Mouse (Mus musculus): ENCODE results near the gene Gm42688. TPM values are rescaled to one million over a fixed set of nuclear protein-coding genes. Genes with fewer than 3 reads are reported as not detected.

The Gm42688 gene
- total RNA-seq, 1 experiment from 2014 or later, result 12.1 TPM

DNA sequence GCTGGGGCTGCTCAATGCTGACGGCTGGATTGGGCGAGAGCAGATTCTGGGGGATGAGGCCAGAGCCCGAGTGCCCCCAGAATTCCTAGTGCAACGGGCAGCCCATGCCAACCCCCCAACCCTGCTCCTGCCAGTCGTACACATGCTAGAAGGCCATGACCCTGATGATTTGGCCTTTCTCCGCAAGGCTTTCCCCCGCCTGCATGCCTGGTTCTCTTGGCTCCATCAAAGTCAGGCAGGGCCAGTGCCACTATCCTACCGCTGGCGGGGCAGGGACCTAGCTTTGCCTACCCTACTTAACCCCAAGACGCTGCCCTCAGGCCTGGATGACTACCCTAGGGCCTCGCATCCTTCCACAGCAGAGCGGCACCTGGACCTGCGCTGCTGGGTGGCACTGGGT, 16.2 kb downstream of the Gm42688 start:
- no peak for DNase-seq

DNA sequence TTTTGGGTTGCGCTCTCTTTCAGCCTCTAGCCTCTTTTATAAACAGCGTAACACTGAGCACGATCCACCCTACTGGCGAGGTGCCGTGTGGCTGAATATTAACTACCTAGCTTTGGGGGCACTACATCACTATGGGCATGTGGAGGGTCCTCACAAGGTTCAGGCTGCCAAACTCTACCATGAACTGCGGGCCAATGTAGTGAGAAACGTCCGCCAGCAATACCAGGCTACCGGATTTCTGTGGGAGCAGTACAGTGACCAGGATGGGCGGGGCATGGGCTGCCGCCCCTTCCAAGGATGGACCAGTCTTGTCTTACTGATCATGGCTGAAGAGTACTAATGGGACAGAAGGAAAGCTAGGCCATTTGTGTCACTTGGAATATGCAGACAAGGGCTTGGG, 17.0 kb downstream of the Gm42688 start:
- no peak for DNase-seq

DNA sequence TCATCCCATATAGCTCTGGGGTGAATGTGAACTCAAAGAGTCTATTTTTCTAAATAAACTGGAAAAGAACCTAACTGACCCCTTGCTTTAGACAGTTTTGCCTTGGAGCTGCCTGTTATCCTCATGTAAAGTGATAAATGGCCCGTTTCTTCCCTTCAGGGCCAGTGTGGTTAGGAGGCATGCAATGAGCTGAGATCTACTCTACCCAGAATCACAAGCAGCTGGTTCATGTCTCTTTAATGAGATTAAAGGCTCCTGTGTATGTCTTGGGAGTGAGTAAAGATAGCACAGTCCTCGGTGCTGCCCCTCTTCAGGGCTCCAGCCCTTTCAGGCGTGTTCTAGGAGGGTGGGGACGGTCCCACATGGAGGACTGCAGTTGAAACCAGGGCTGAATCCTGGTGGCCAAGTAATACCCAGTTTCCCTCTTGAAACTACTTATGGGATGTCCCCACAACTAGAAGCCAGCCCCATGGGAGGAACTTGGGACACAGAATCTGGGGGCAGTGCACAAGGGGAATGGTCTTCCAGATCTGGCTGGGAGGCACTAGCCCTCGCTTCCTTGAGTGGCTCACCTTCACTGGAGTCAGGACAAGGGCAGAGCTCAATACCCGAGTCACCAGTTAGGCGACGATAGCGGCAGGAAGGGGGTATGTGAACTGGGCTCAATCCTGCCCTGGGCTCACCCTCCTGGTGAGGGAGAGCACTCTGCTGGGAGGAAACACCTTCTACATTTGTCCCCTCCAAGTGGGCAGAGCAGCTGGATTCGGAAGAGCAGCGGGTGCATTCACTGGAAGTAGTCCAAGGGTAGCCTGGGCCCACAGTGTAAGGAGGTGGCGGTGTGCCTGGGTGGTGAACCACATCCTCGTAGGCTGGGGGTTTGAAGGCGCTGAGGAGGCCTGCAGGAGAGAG, 17.7 kb downstream of the Gm42688 start:
- no peak for DNase-seq

DNA sequence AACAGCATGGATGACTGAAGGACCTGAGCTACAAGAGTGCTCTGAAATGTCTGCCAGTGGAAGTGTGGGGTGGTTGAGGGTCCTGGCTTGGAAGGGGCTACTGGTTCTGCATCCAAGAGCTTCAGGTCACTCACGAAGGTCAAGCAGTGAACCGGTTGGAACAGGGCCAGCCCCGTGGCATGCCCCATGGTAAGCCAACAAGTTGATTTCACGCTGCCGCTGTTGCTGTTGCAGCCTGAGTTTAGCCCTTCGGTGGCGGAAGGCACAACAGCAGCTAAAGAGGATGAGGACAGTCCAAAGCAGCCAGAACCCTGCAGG, 18.3 kb downstream of the Gm42688 start:
- DNase-seq, result no peak

DNA sequence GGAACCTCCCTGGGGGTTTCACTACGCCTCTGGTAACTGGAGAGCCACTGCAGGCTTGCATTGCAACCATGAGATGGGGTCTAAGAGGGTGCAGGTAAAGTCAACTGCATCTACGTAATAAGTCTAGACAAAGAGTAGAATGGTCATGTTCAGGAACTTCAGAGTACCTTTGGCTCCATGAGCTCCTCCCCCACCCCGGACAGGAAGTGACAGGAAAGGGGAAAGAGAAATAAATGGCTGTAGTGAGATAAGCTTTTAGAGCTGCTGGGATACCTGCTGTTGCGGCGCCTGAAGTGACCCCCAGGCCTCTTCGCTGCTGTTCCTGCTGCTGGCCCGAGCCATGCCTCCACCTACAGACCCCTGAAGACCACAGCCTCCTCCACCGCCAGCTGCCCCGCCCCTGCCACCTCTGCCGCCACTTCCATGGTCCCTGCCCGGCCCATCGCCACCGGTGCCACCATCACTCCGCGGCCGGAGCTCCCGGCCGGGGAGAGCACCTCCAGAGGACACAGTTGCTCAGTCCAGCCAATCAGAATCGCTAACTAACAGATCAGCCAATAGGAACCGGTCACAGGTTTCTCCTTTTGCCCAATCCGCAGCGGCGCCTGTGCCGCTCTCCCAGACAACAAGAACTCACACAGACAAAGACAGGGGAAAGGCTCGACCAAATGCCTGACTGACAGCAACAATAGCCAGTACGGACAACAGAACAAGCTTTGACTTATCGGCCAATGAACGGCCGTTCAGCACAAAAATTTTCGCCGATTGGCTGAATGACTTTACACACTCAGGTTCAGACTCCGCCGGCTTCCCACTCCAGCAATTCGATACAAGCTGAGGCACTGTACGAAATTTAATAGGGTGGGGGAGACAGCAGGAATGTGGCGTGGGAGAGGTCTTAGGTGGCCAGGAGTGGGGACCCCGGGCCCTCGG, 19.8 kb downstream of the Gm42688 start, which contains the start of gene Wbp1:
Wbp1 (minus strand) TSS at position 630 of the 933 bp plus-strand sequence.
- DNase-seq, result peak; percentile 88

DNA sequence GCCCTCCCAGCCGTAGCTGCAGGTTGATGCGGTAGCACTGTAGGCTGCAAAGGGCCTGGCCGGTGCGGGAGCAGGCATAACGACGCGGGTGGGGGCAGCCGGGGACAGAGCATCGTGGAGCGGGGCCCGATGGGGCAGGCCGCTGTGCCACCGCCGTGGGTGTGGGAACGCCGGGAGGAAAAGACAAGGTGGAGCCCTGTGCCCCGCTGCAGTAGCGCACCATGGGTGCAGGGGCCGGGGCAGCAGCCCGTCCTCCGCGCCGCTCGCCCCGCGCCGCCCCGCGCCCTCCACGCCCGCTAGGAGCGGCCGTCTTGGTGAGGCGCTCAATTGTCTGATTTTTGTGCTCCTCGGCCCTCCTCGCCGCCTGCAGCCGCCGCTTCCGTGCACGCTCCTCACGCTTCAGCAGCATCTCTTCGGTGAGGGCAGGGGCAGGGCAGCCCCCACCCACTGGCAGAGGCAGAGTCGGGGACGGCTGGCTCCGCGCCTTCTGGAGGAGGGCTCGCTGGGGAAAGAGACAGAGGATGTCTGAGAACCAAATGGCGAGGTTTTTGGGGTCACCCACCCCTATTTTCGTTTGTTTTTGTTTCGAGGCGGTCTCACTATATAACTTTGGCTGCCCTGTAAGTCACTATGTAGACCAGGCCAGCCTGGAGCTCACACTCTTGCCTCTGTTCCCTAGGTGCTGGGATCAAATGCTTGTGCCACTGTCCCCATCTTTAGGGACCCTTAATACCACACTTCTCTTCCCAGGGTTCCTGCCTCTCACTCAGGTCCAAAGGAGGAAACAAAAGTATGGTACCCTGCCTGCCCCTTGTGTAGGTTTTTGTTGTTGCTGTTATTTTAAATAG, 20.7 kb downstream of the Gm42688 start:
- DNase-seq, result no peak

DNA sequence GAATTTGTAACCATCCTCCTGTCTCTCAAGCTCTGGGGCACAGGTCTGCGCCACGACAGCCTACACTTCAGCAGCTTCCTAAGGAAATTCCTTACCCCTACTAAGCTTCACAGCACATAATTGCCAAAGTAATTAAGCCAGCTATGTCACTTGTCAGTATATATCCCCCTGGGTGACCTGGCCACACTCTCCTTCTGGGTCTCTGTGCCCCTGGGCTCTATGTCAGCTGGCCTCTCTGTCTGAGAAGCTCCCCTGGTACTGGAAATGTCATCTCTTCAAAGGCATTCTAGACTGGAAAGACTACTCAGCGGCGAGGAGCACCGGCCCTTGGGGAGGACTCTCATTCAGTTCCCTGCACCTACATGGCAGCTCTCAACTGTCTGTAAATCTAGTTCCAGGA, 21.5 kb downstream of the Gm42688 start:
- DNase-seq, result no peak

DNA sequence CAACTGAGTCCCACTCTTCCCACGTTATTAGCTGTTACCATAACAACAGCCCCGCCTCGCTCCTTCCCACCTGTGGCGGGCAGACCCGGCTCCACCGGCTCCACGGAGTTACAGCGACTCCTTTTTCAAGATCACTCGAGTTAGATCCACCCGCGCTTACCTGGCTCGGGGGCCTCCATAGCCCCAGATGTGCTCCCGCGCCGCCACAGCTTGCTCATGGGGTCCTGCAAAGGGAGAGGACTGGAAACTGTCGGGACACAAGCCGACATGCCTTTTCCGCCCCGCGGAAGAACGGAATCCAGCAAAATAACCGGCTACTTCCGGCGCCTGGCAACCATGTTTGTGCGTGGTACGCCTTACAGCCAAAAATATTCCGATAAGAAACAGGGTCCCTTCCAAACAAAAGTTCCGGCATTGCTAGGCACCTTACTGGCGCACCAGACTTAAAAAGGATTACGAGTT, 23.5 kb downstream of the Gm42688 start:
- peak; percentile 87 for DNase-seq

DNA sequence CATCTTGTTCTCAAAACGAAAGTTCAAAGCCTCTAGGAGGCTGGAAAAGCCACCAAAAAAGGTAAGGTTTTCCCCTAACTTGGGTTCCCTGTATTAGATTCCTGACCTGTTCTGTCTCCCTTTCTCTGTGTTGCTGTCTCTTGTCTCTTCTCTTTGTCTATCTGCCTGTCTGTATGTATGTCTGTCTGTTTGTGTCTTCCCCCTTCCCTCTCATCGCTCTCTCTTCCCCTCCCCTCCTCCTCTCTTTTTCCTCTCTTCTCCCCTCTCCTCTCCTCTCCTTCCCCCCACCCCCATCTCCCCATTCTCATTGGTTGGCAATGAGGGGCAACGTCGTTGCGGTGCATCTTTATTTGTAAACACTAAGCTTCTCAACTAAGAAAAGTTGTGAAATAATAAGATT, 23.9 kb downstream of the Gm42688 start, which contains the start of gene Ino80b:
Ino80b (minus strand) TSS at position 101 of the 400 bp plus-strand sequence.
- no peak for DNase-seq

DNA sequence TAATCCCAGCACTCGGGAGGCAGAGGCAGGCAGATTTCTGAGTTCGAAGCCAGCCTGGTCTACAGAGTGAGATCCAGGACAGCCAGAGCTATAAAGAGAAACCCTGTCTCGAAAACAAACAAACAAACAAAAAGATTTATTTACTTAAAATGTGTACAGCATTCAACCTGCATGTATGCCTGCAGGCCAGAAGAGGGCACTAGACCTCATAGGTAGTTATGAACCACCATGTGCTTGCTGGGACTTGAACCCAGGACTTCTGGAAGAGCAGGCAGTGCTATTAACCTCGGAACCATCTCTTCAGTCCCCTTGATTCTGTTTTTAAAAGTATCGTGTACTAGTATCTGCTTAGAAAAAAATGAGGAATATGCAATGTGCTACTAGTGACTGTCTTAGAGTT, 26.0 kb downstream of the Gm42688 start:
- no peak for DNase-seq

DNA sequence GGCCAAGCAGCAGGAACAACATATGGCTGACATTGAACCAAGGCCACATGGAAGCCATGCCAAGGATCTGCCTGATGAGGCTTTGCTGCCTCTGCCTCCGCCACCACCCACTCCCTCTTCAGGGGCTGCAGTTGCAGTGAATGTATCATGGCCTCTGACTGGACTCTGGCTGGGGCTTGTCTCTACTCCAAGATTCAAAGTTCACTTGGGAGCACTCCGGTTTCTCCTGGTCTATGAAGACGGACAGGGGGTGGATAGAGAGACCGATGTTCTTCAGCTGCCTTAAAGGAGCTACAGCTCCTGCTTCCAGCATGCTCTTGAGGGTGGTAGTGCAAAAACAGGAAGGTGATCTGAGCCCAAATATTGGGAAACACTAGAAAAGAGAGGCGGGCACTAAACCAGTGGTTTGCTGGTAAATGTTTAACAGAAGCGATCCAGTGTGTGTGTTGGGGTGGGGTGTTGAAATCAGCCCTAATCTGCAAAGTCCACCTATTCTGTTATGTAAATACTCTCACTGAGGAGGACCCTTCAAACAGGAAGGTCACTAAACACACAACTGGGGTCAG, 30.1 kb downstream of the Gm42688 start:
- no peak for DNase-seq

DNA sequence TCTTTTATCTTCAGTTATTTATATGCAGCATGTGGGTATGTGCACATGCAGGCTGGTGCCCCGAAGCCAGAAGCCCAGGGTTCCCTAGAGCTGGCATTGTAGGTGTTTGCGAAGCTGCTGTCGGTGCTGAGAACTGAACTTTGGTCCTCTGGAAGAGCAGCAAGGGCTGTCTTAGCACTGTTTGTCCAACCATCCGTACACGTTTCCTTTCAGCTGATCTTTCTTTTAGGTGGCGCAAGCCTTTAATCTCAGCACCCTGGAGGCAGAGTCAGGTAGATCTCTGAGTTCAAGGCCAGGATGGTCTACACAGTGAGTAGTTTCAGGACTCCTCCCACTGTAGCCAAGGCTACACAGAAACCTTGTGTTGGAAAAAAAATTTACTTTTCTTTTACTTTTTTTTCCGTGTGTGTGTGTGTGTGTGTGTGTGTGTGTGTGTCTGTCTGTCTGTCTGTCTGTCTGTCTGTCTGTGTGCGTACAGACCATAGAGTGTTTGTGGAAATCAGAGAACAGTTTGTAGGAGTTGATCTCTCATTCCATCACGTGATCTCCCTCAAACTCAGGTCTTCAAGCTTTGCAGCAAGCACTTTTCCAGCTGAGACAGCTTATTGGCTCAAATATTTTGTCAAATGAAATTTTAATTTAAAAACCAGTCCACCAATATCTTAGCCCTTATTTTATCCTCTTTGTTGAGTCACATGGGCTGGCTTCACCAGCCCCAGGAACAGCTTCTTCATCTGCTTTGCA, 30.9 kb downstream of the Gm42688 start:
- no peak for DNase-seq

DNA sequence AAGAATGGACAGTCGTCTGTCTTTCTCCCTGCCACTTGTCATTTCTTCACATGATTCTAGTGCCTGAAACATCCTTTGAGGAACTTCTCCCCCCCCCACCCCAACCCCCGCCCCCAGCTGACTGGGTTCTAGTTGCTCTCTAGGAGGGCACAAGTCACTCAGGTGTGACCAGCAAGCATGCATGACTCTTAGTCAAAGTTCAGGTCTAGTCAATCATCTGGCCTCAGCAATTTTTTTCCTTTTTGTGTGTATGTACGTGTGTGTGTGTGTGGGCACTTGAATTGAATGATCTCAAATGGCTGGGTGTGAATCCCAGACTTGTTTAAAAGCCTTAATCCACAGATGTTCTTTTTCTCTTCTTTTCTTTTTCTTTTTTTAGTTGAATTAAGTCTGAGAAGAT, 32.8 kb downstream of the Gm42688 start:
- no peak for DNase-seq

DNA sequence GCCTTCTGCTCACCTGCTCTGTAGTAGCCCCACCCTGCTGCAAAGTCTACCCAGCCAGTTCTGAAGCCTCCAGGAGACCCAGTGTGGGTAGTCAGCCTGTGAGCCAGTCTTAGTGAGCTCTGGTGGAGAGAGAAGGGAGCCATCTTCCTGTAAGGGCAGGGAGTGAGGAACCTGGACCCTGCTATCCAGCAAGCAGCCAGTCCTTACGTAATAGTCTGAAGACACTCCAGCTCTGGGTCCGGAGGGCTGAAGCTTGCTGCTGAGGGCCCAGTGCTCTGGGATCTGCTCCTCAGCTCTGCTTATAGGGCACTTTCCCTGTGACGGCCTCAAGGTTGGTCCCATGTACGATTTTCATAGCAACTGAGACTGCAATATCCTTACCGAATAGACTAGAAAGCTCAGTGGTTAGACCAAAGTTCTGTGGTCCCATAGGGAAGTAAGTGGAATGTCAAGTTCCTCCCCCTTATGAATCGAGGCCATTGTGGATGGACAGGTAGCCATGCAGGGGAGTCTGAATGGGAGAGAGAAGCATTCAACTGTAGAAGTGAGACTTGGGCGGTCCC, 33.6 kb downstream of the Gm42688 start, which contains the start of gene Rtkn:
Rtkn (plus strand) TSS at position 513 of the 563 bp plus-strand sequence.
- DNase-seq, result no peak

DNA sequence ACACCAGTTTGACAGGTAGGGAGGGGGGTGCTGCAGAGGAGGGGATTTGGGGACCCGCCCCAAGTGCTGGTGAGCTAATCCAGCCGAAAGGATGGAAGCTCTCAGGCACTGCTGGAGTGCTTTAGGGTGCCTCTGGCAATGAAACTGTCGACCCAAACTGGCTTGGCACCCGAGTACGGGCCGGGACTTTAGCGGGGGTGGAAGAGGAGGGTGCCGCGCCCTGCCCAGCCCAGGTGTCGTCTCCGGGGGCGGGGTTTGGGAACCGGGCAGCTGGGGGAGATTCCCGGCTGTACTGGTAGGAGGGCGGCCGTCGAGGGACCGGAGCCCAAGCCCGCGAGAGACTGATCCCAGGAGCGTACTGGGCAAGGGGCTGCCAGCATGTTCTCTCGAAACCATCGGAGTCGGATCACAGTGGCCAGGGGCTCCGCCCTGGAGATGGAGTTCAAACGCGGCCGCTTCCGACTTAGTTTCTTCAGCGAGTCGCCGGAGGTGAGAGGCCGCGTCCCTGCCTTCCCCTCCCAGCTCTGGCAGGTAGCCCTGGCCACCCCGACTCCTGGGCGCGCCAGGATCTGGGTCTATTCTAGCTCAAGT, 34.2 kb downstream of the Gm42688 start:
- peak; percentile 40 for DNase-seq

DNA sequence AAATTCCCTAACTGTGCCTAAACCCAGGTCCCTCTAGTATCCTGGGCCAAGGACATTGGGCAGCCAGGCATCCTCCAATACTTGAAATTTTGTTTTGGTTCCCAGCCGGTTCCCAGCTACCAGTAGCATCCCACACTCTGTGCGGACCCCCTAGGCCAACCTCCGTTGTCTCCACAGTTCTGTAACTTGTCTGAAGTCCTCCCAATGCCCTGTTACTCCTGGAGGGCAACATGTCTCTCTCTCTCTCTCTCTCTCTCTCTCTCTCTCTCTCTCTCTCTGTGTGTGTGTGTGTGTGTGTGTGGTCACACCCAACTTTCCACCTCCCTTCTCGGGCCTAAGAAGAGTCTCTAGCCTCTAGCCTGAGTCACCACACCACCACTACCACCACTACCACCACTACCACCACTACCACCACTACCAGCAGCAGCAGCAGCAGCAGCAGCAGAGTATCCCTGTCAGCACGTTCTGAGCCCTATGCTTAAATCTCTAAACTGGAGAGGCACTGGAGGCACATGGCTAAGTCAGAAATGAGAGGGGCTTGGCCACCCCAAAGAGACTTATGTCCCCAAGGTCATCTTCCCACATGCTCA, 35.0 kb downstream of the Gm42688 start:
- DNase-seq, result no peak

DNA sequence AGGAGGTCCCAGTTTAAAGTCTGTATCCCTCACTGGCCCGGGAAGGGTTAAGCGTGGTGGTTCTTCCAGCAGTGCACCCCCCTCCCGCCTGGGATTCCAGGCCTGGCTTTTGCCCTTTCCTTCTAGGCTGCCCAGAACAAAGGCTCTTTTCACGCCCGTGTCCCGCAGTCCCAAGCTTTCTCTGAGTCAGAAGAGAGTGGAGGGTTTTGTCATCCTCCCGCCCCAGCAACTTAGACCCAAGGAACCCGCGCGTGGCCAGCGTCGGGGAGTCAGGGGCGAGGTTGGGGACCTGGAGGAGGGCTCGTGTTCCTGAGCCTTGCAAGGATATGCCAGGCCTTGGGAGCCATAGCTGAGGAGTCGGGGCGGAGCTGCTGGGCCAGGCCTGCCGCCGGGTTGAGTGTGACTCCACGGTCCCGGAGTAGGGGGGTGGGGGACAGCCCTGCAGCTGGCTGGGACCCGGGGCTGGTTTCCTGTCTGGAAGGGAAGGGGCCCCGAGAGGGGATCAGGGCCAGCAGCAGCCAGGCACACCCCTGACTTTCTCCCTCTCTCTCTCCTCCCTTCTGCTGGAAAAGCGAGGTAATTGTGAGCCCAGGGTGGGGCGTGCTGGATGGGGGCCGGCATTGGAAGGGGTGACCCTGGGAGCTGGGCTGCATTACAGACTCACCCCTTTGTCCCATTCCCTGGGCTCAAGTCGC, 35.6 kb downstream of the Gm42688 start:
- peak; percentile 72 for DNase-seq

DNA sequence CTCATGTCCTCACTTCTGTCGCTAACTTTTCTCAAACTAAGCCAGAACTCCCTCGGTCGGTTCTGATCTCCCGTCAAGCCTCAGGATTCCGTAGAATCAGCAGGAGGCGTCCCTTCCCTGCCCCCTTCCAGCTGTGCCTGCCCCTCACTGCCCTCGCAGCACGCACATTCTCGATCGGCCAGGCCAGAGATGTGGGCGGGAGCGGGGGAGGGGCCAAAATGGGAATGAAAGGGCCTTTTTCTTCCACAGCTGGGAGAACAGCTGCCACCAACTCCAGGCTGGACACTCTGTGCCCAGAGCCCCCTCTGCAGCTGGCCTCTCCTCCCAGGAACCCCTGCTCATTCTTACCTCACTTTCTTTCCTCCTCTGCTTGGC, 36.1 kb downstream of the Gm42688 start:
- peak; percentile 90 for DNase-seq

DNA sequence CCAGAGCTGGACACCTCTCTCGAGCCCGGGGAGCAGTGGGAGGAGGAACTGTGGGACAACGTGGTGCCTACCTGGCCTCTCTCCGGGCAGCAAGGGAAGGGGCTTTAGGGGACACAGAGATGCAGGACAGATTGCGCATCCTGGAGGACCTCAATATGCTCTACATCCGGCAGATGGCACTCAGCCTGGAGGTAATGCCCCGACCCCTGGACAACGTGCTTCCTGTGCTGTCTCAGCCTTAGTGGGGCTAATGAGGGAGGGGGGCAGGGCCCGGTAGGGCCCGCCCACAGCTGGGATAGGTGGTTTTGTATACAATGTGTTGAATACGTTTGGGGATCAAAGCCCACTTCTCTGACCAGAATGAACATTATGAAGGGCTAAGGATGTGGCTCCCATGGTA, 36.6 kb downstream of the Gm42688 start:
- DNase-seq, result no peak

All from adrenal gland, postnatal 25 days (tissue).